Mouse (Mus musculus) small intestine, adult 2 months (tissue): Measurements from ENCODE around the gene Nudt6. TPM values are rescaled to one million over a fixed set of nuclear protein-coding genes. Genes with fewer than 3 reads are reported as not detected.

ENCODE experiments used
- H3K27ac ChIP-seq: fragments of 200-500 bp; 2 replicates; pipeline ENCODE4 v1.5.1; 2012; ENCODE audit warnings: low read depth, low read length, control low read depth, inconsistent platforms; ENCODE audit not compliant: insufficient read depth
- H3K27me3 ChIP-seq: fragments of 200-500 bp; 2 replicates; pipeline ENCODE4 v1.6.1; 2012; ENCODE audit warnings: mild to moderate bottlenecking, moderate library complexity, low read length, inconsistent platforms; ENCODE audit not compliant: control insufficient read depth, insufficient read depth
- H3K36me3 ChIP-seq: fragments of 200-500 bp; 2 replicates; pipeline ENCODE4 v1.6.1; 2012; ENCODE audit warnings: mild to moderate bottlenecking, low read length, control low read depth, inconsistent platforms; ENCODE audit not compliant: control insufficient read depth, insufficient read depth
- H3K4me1 ChIP-seq: fragments of 200-500 bp; 2 replicates; pipeline ENCODE4 v1.6.1; 2012; ENCODE audit warnings: low read length, inconsistent platforms, mixed read lengths; ENCODE audit not compliant: control insufficient read depth, insufficient read depth, insufficient read length
- H3K4me3 ChIP-seq: fragments of 200-500 bp; 2 replicates; pipeline ENCODE4 v1.5.1; 2012; ENCODE audit warnings: low read depth, mild to moderate bottlenecking, control low read depth, inconsistent platforms, low read length, moderate library complexity
- CTCF ChIP-seq: fragments of 200-500 bp; IDR thresholded peaks from 2 replicates; pipeline ENCODE4 v1.5.1; 2012; ENCODE audit warnings: low read depth, mild to moderate bottlenecking, control low read depth, inconsistent platforms, low read length, moderate library complexity, mixed read lengths; ENCODE audit not compliant: insufficient replicate concordance, insufficient read length; ENCODE audit errors: extremely low read depth
- POLR2A ChIP-seq: fragments of 200-500 bp; IDR thresholded peaks from 2 replicates; pipeline ENCODE4 v1.6.1; 2012; ENCODE audit warnings: low read depth, mild to moderate bottlenecking, control low read depth, inconsistent platforms, low read length, moderate library complexity
- WGBS: fragments of 180-500 bp; shearing (Covaris S2); methylation state at CpG from one replicate; pipeline ENCODE4 v1.1.7; 2018; 5-methylcytosine and 5-hydroxymethylcytosine counted together
- polyA plus RNA-seq: library from polyadenylated mRNA; depleted of rRNA; stranded (reverse); fragments of >200 nt; gene quantifications from 2 replicates; pipeline ENCODE4 v1.2.3, GENCODE M21; 2012; rRNA removed

Gene Nudt6
- polyA plus RNA-seq, 1 experiment, result 10.6 TPM

- Histone ChIP-seq H3K27me3 (no peaks in the 10 kb centered on the region), H3K36me3 (no peaks in the 10 kb centered on the region), H3K4me1 (no peaks in the 10 kb centered on the region), H3K4me3 (no peak overlapping the region), H3K27ac (no peak overlapping the region)
- WGBS, result 86% methylated on average over 11 of the region's 11 CpGs
- TF ChIP-seq CTCF, result no peak
- no peak for TF ChIP-seq POLR2A
Measured at GRCm38 (mm10) chr3:37373712-37374111, 46.3 kb downstream of the Nudt6 start.

GRCm38 (mm10) chr3:37370407-37370806 is 49.6 kb downstream of the Nudt6 start:
- no peaks in the 10 kb centered on the region for H3K36me3 ChIP-seq
- H3K27ac ChIP-seq, result no peak overlapping the region
- no peaks in the 10 kb centered on the region; the same call in 1 of the 2 replicates for H3K4me1 ChIP-seq
- H3K4me3 ChIP-seq, result no peak overlapping the region
- TF ChIP-seq CTCF, result no peak
- TF ChIP-seq POLR2A, result no peak
- no peaks in the 10 kb centered on the region for H3K27me3 ChIP-seq
- 63% methylated on average over 4 of the region's 4 CpGs for WGBS

- Histone ChIP-seq H3K27ac (no peak overlapping the region), H3K27me3 (no peaks in the 10 kb centered on the region), H3K4me1 (no peaks in the 10 kb centered on the region; the same call in 1 of the 2 replicates), H3K4me3 (no peak overlapping the region), H3K36me3 (no peaks in the 10 kb centered on the region)
- no peak for TF ChIP-seq CTCF
- no peak for TF ChIP-seq POLR2A
- WGBS, result 38% methylated on average over 4 of the region's 4 CpGs
Measured at GRCm38 (mm10) chr3:37366381-37367053, 53.5 kb downstream of the Nudt6 start.

GRCm38 (mm10) chr3:37365976-37366375 is 54.0 kb downstream of the Nudt6 start:
- no peaks in the 10 kb centered on the region; the same call in 1 of the 2 replicates for H3K4me1 ChIP-seq
- TF ChIP-seq POLR2A (no peak), CTCF (no peak)
- no peaks in the 10 kb centered on the region for H3K36me3 ChIP-seq
- 39% methylated on average over 3 of the region's 3 CpGs for whole genome bisulfite sequencing
- no peaks in the 10 kb centered on the region for H3K27me3 ChIP-seq
- no peak overlapping the region for H3K27ac ChIP-seq
- no peak overlapping the region for H3K4me3 ChIP-seq

- TF ChIP-seq POLR2A (no peak), CTCF (no peak)
- 56% methylated on average over 4 of the region's 4 CpGs for WGBS
- Histone ChIP-seq H3K4me1 (no peaks in the 10 kb centered on the region; the same call in 1 of the 2 replicates), H3K27ac (no peak overlapping the region), H3K27me3 (no peaks in the 10 kb centered on the region), H3K36me3 (no peaks in the 10 kb centered on the region), H3K4me3 (no peak overlapping the region)
Measured at GRCm38 (mm10) chr3:37365144-37365543, 54.9 kb downstream of the Nudt6 start.

- WGBS, result 61% methylated on average over 9 of the region's 9 CpGs
- Histone ChIP-seq H3K36me3 (no peaks in the 10 kb centered on the region), H3K27me3 (no peaks in the 10 kb centered on the region), H3K4me3 (no peak overlapping the region), H3K4me1 (no peaks in the 10 kb centered on the region), H3K27ac (no peak overlapping the region)
- TF ChIP-seq POLR2A, result no peak
- TF ChIP-seq CTCF, result no peak
Measured at GRCm38 (mm10) chr3:37360729-37361128, 59.3 kb downstream of the Nudt6 start.

Other genes starting within 250 kb of the Nudt6 start
- gene Il21, start 187.6 kb downstream of the Nudt6 start, polyA plus RNA-seq, result not detected in 2 replicates
- gene Bbs12, start 107.7 kb downstream of the Nudt6 start, polyA plus RNA-seq, result 0.11 and 0.14 TPM in 2 replicates
- not detected in 2 replicates for gene Cetn4, start 107.5 kb downstream of the Nudt6 start, polyA plus RNA-seq
- 0.51 and 0.70 TPM in 2 replicates for gene Fgf2, start 71.9 kb downstream of the Nudt6 start, polyA plus RNA-seq
- gene Spata5, start 315 bp downstream of the Nudt6 start, polyA plus RNA-seq, result 0.25 and 1.0 TPM in 2 replicates
- 7.1 and 17.5 TPM in 2 replicates for gene Spry1, start 219.7 kb upstream of the Nudt6 start, polyA plus RNA-seq